Mouse (Mus musculus) small intestine, adult 2 months (tissue): ENCODE results near the gene Fam89b. TPM values are rescaled to one million over a fixed set of nuclear protein-coding genes. Genes with fewer than 3 reads are reported as not detected.
A peak's percentile ranks its signal among the peaks of the same experiment; 100 is the strongest.

ENCODE experiments used
- H3K27ac ChIP-seq: fragments of 200-500 bp; 2 replicates; pipeline ENCODE4 v1.5.1; 2012; ENCODE audit warnings: low read depth, low read length, control low read depth, inconsistent platforms; ENCODE audit not compliant: insufficient read depth
- H3K27me3 ChIP-seq: fragments of 200-500 bp; 2 replicates; pipeline ENCODE4 v1.6.1; 2012; ENCODE audit warnings: mild to moderate bottlenecking, moderate library complexity, low read length, inconsistent platforms; ENCODE audit not compliant: control insufficient read depth, insufficient read depth
- H3K36me3 ChIP-seq: fragments of 200-500 bp; 2 replicates; pipeline ENCODE4 v1.6.1; 2012; ENCODE audit warnings: mild to moderate bottlenecking, low read length, control low read depth, inconsistent platforms; ENCODE audit not compliant: control insufficient read depth, insufficient read depth
- H3K4me1 ChIP-seq: fragments of 200-500 bp; 2 replicates; pipeline ENCODE4 v1.6.1; 2012; ENCODE audit warnings: low read length, inconsistent platforms, mixed read lengths; ENCODE audit not compliant: control insufficient read depth, insufficient read depth, insufficient read length
- H3K4me3 ChIP-seq: fragments of 200-500 bp; 2 replicates; pipeline ENCODE4 v1.5.1; 2012; ENCODE audit warnings: low read depth, mild to moderate bottlenecking, control low read depth, inconsistent platforms, low read length, moderate library complexity
- CTCF ChIP-seq: fragments of 200-500 bp; IDR thresholded peaks from 2 replicates; pipeline ENCODE4 v1.5.1; 2012; ENCODE audit warnings: low read depth, mild to moderate bottlenecking, control low read depth, inconsistent platforms, low read length, moderate library complexity, mixed read lengths; ENCODE audit not compliant: insufficient replicate concordance, insufficient read length; ENCODE audit errors: extremely low read depth
- POLR2A ChIP-seq: fragments of 200-500 bp; IDR thresholded peaks from 2 replicates; pipeline ENCODE4 v1.6.1; 2012; ENCODE audit warnings: low read depth, mild to moderate bottlenecking, control low read depth, inconsistent platforms, low read length, moderate library complexity
- WGBS: fragments of 180-500 bp; shearing (Covaris S2); methylation state at CpG from one replicate; pipeline ENCODE4 v1.1.7; 2018; 5-methylcytosine and 5-hydroxymethylcytosine counted together
- polyA plus RNA-seq: library from polyadenylated mRNA; depleted of rRNA; stranded (reverse); fragments of >200 nt; gene quantifications from 2 replicates; pipeline ENCODE4 v1.2.3, GENCODE M21; 2012

Gene Fam89b
- polyA plus RNA-seq, 1 experiment, result 126 TPM

- Histone ChIP-seq H3K4me1 (peaks cover 11% of the 10 kb centered on the region), H3K4me3 (no peak overlapping the region), H3K27me3 (no peaks in the 10 kb centered on the region), H3K27ac (peak overlapping the region; percentile 25), H3K36me3 (peaks cover 58% of the 10 kb centered on the region)
- TF ChIP-seq CTCF (no peak), POLR2A (no peak)
- WGBS, result 42% methylated on average over 10 of the region's 10 CpGs
Observed at GRCm38 (mm10) chr19:5704801-5705571, 24.5 kb downstream of the Fam89b start.

- WGBS, result 45% methylated on average over 17 of the region's 17 CpGs
- H3K27ac ChIP-seq, result peak within 1 kb of the TSS; percentile 25
- peaks cover 11% of the 10 kb centered on the region for H3K4me1 ChIP-seq
- H3K27me3 ChIP-seq, result no peaks in the 10 kb centered on the region
- peaks cover 60% of the 10 kb centered on the region for H3K36me3 ChIP-seq
- no peak within 1 kb of the TSS for H3K4me3 ChIP-seq
- TF ChIP-seq CTCF, result no peak
- no peak for TF ChIP-seq POLR2A
Observed at GRCm38 (mm10) chr19:5704163-5704800, 25.2 kb downstream of the Fam89b start, which contains the start of gene Kcnk7. Gene Kcnk7 (plus strand): TSS chr19:5704367.

GRCm38 (mm10) chr19:5695849-5696462, 33.5 kb downstream of the Fam89b start:
- Histone ChIP-seq H3K4me3 (no peak overlapping the region), H3K36me3 (peaks cover 78% of the 10 kb centered on the region), H3K27me3 (no peaks in the 10 kb centered on the region), H3K27ac (no peak overlapping the region), H3K4me1 (peaks cover 15% of the 10 kb centered on the region)
- TF ChIP-seq CTCF (no peak), POLR2A (no peak)
- WGBS, result 85% methylated on average over 41 of the region's 41 CpGs

GRCm38 (mm10) chr19:5693801-5694200, 35.7 kb downstream of the Fam89b start:
- H3K4me1 ChIP-seq, result peaks cover 22% of the 10 kb centered on the region
- peaks cover 58% of the 10 kb centered on the region for H3K36me3 ChIP-seq
- H3K27me3 ChIP-seq, result no peaks in the 10 kb centered on the region
- H3K4me3 ChIP-seq, result no peak overlapping the region
- TF ChIP-seq CTCF, result no peak
- no peak for TF ChIP-seq POLR2A
- 83% methylated on average over 6 of the region's 6 CpGs for WGBS
- H3K27ac ChIP-seq, result no peak overlapping the region

- Histone ChIP-seq H3K4me1 (peaks cover 22% of the 10 kb centered on the region), H3K4me3 (peak overlapping the region; percentile 97), H3K27ac (peak overlapping the region; percentile 24; the same call in 1 of the 2 replicates), H3K27me3 (no peaks in the 10 kb centered on the region), H3K36me3 (peaks cover 50% of the 10 kb centered on the region)
- 64% methylated on average over 10 of the region's 10 CpGs for WGBS
- TF ChIP-seq POLR2A, result no peak
Observed at GRCm38 (mm10) chr19:5692913-5693396, 36.5 kb downstream of the Fam89b start.

- Histone ChIP-seq H3K27me3 (no peaks in the 10 kb centered on the region), H3K4me3 (peak overlapping the region; percentile 97), H3K4me1 (peaks cover 25% of the 10 kb centered on the region), H3K36me3 (peaks cover 44% of the 10 kb centered on the region), H3K27ac (peak overlapping the region; percentile 39)
- WGBS, result 61% methylated on average over 10 of the region's 10 CpGs
- TF ChIP-seq POLR2A (no peak), CTCF (no peak)
Observed at GRCm38 (mm10) chr19:5692086-5692912, 37.2 kb downstream of the Fam89b start.

- H3K4me3 ChIP-seq, result peak overlapping the region; percentile 97
- no peak for TF ChIP-seq CTCF
- no peak for TF ChIP-seq POLR2A
- H3K27me3 ChIP-seq, result no peaks in the 10 kb centered on the region
- peaks cover 25% of the 10 kb centered on the region for H3K4me1 ChIP-seq
- 65% methylated on average over 5 of the region's 5 CpGs for WGBS
- peaks cover 37% of the 10 kb centered on the region for H3K36me3 ChIP-seq
- H3K27ac ChIP-seq, result peak overlapping the region; percentile 39
Observed at GRCm38 (mm10) chr19:5691601-5692000, 37.9 kb downstream of the Fam89b start.
